Mouse (Mus musculus): ENCODE results near the gene Angptl8.

The Angptl8 gene

GRCm38 (mm10) chr9:21818125-21818524 lies 17.2 kb upstream of the Angptl8 start:
- no peak for DNase-seq

DNA sequence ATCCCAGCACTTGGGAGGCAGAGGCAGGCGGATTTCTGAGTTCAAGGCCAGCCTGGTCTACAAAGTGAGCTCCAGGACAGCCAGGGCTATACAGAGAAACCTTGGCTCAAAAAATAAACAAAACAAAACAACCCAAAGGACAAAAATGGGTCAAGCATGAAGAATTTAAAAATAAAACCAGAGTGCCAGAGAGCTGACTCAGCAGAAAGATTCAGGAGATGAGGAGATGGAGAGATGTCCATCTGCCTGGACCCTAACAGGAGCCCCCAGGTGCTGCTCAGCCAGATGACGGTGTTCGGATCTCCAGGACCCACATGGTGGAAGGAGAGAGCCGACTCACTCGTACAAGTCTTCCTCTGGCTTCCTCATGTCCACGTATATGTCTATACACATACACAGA lies 16.7 kb upstream of the Angptl8 start:
- DNase-seq, result no peak

- DNase-seq, result no peak
Measured at GRCm38 (mm10) chr9:21819181-21819729, 16.1 kb upstream of the Angptl8 start.

DNA sequence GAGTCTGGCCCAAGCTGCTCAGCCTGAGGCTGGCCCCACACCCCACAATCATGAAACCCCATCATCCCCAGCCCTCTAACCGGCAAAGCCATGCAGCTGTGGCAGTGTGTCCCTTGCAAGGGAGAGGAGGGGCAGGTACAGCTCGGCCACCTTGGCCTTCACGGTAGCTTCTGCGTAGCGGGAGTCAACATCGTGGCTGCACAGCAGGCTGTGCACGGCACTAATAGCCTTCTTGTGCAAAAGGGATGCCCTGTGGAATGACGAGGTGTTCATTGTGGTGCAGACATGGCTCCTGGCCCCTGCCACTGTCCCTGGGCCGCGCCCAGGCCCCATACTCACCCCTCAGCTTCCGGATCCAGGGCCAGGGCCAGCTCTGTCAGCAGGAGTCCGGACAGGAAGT lies 15.1 kb upstream of the Angptl8 start:
- no peak for DNase-seq

DNA sequence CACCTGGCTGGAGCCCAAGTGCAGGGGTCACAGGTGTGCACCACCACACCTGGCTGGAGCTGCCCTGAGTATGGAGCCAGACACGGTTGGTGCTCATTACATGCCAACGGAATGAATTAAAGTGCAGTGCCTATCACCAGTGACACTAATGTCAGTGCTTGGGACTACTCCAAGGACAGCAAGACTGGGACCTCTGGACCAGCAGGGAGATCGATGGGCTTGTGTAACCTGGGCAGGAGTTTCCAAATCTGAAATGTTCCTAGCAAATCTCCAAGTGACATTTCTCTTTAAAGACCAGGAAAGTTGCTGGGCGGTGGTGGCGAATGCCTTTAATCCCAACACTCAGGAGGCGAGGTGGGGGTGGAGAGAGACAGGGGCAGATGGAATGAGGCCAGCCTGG lies 12.6 kb upstream of the Angptl8 start:
- DNase-seq, result no peak

DNA sequence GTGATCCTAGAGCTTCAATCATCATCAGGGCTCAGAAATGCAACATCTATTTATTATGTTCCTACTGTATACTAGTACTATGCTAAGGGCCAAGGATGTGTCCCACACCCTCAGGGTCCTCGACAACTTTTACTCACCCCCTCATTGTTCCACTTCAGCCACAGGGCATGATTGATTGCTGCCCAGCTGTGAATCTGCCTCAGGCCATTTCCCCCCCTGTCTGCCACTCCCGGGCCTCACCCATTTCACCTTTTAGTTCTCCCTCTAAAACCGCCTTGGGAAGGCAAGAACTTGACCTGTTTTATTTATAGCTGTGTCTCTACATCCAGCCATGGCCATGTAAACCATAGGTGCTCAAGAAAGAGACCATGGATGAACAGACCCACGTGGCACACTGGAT lies 11.4 kb upstream of the Angptl8 start:
- DNase-seq, result no peak

DNA sequence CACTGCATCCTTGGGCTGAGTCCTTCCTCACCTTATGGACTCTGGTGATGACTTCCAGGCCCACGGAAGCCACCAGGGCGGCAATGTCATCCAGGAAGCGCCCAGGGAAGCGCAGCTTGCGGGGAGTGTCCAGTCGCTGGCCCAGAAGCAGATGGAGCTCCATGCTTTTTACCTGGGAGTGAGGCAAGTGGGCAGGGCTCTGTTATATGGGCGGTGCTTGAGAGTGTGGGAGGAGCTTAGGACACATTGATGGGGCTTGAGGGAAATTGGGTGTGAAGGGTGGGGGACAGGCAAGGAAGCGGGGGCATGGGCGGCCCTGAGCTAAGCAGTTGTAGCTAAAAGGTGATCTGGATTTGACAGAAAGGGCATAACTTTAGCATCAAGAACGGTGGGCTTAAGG lies 10.9 kb upstream of the Angptl8 start:
- no peak for DNase-seq

- DNase-seq, result no peak
Measured at GRCm38 (mm10) chr9:21829834-21830460, 5.4 kb upstream of the Angptl8 start.

- DNase-seq, result no peak
Measured at GRCm38 (mm10) chr9:21830461-21830850, 4.9 kb upstream of the Angptl8 start.

- no peak for DNase-seq
Measured at GRCm38 (mm10) chr9:21830936-21831335, 4.4 kb upstream of the Angptl8 start.

DNA sequence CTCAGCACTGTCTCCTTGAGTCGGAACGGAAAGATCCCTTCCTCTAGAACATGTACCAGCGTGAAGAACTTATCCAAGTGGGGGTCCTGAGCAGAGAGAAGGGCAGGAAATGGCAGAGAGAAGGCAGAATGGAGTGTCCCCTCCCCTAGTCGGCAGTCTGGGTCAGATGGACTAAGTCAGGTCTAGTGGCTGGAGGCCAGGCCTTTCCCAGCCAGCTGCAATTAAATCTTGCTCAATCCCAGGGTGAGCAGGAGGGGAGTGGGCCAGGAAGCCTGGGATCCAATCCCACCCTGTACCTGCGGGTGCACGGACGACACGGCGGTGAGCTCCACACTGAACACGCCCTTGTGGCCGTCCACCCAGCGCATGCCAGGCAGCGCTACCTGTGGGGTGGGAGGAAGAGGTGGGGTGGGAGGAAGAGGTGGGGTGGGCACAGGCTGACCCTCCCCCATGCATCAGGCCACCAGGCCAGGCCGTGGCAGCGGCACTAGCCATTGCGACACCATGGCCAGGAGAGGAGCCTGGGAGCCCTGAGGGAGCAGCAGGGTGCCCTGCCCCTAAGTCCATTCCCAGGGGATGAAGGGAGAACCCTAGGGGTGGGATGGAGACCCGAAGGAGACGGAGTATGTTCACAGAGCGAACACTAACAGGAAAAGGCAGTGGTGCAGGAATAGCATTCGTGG lies 3.6 kb upstream of the Angptl8 start:
- DNase-seq, result no peak

DNA sequence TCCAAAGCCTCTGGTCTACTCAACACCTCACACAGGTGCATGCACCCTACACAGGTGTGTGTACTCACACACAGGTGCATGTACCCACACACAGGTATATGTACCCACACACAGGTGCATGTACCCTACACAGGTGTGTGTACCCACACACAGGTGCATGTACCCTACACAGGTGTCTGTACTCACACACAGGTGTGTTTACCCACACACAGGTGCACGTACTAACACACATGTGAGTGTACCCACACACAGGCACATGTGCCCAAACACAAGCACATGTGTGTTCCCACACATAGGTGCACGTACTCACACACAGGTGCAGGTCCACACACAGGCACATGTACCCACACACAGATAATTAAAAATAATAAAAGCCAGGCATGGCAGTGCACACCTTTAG lies 2.4 kb downstream of the Angptl8 start:
- no peak for DNase-seq

DNA sequence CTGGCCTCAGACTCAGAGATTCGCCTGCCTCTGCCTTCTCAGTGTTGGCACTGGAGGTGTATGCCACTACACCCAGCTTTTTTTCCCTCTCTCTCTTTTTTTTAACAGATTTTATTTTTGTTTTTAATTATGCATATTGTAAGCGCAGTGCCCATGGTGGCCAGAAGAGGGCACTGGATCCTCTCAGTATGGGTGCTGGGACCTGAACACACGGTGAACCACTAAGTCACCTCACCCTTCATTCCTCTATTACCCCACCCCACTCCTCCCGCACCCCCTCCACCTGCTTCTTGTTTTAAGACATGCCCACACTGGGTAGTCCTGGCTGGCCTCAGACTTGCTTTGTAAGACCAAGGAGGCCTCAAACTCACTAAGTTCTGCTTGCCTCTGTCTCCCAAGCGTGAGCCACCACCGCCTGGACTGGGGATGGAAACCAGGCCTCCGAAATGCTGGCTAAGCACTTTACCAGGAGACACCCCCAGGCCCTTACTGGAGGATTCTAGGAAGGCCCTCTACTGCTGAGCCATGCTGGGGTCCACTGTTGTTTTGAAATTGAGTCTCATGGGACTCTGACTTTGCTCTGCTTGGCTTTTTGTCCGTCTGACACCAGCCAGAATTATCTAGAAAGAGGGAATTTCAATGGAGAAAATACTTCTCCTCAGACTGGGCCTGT lies 4.9 kb downstream of the Angptl8 start:
- no peak for DNase-seq

GRCm38 (mm10) chr9:21841340-21841739 lies 6.0 kb downstream of the Angptl8 start:
- DNase-seq, result no peak

DNA sequence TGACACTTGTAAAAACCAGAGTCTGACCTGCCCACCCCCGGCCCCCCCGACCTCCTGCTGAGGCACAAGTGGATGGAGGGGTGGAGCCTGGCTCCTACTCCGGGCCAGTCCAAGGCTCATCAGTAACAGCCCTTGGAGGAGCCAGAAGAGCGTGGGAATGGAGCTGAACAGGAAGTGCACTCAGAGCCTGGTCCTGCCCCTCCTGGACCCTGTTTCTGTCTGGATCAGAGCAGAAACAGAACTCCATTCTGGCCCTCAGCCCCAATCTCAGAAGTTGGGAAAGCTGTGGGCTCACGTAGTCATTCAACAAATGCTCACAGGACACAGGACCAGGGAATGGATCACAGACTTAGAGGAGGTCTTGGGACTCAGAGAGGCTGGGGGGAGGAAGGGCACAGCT lies 7.1 kb downstream of the Angptl8 start:
- DNase-seq, result no peak

GRCm38 (mm10) chr9:21843086-21843485 lies 7.8 kb downstream of the Angptl8 start:
- DNase-seq, result no peak

GRCm38 (mm10) chr9:21845381-21846080 lies 10.2 kb downstream of the Angptl8 start:
- DNase-seq, result no peak

DNA sequence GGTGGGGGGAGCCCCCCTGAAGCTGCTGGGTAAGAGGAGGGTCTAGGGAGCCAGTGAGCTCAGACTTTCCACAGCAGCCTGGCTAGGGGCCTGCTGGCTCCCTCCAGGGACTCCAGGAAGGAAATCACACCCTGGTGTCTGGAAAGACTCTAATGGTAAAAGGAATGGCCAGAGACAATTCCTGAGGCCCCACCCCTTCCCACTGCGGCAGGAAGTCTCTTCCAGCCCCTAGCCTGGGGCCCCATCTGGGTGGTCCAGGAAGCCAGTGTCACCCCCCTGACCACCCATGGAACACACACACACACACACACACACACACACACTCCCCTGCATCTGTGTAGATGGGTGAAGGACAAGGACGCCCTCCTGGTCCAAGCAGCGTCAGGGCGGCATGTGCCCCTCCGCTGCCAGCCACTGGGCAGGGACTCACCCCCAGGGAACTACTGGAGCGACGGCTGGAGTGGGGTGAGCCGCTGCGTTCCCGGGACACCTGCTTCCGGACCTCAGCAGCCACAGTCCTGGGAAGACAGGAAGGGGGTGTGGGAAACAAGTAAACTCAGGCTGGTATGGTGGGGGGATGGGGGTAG lies 11.5 kb downstream of the Angptl8 start:
- no peak for DNase-seq

- DNase-seq, result no peak
Measured at GRCm38 (mm10) chr9:21847425-21847824, 12.1 kb downstream of the Angptl8 start.

DNA sequence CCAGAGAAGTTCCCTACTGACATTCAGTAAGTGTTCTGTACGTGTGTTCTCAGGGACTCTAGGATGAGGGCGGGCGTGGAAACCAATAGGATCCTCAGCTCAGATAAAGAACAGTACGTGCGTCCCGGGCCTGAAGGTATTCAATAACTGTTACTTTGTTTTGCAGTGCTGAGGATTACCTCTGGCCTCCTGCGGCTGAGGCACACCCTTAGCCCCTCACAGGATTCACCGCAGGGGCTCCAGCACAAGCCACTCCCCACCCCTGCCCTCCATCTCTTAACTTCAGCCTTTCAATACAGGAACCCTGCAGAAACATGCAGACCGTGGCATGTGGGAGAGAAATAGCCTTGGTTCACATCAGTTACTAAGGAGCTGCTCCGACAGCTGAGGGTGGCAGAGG lies 12.6 kb downstream of the Angptl8 start:
- no peak for DNase-seq

- no peak for DNase-seq
Measured at GRCm38 (mm10) chr9:21849691-21850677, 14.7 kb downstream of the Angptl8 start.

DNA sequence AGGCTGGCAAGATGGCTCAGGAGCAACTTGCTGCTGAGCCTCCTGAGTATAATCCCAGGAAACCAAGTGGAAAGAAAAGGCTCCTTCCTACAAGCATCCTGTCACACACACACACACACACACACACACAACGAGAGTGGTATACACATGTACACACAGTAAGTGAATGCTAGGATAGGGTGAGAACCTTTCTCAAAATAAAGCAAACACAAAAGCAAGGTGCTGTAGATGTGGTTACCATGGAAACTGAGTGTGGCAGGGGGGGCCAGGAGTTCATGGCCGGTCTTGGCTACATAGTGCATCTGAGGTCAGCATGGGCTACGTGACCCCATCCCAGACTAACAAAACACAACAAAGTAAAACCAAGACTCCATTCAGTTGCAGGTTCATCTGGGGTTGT lies 15.8 kb downstream of the Angptl8 start:
- no peak for DNase-seq
